Mouse (Mus musculus) embryonic fibroblast, embryonic 13.5 days (primary cell): ENCODE results near the gene Foxp1. TPM values are rescaled to one million over a fixed set of nuclear protein-coding genes. Genes with fewer than 3 reads are reported as not detected.

Source experiments
- H3K27ac ChIP-seq: 2 replicates; pipeline ENCODE4 v1.5.1; 2012; ENCODE audit warnings: low read length, control low read depth, inconsistent platforms; ENCODE audit not compliant: insufficient read depth
- H3K4me1 ChIP-seq: 2 replicates; pipeline ENCODE4 v1.6.1; 2011; ENCODE audit warnings: low read length; ENCODE audit not compliant: control insufficient read depth, insufficient read depth
- H3K4me3 ChIP-seq: 2 replicates; pipeline ENCODE4 v1.5.1; 2011; ENCODE audit warnings: mild to moderate bottlenecking, control low read depth, low read length; ENCODE audit not compliant: insufficient read depth
- CTCF ChIP-seq: IDR thresholded peaks from 2 replicates; pipeline ENCODE4 v1.5.1; 2011; ENCODE audit warnings: mild to moderate bottlenecking, control low read depth, low read length, moderate library complexity, borderline replicate concordance; ENCODE audit not compliant: insufficient read depth
- POLR2A ChIP-seq: IDR thresholded peaks from 2 replicates; pipeline ENCODE4 v1.6.1; 2011; ENCODE audit warnings: low read depth, mild to moderate bottlenecking, control low read depth, low read length, moderate library complexity
- polyA plus RNA-seq: library from polyadenylated mRNA; stranded (reverse); fragments of >200 nt; gene quantifications from 2 replicates; pipeline ENCODE4 v1.2.4, GENCODE M21; 2011; ENCODE audit warnings: low read depth; ENCODE audit not compliant: missing spikeins, insufficient read length

Foxp1 gene
- polyA plus RNA-seq, 1 experiment, result 137 TPM

GRCm38 (mm10) chr6:98959333-98959732, 563.2 kb downstream of the Foxp1 start:
- Histone ChIP-seq H3K4me1 (0 out of 2 replicates have a peak, but pooled peaks cover 2% of the 10 kb centered on the region), H3K4me3 (no peak overlapping the region), H3K27ac (no peak overlapping the region)
- TF ChIP-seq POLR2A (no peak), CTCF (no peak)

GRCm38 (mm10) chr6:98956522-98957169, 565.9 kb downstream of the Foxp1 start:
- H3K4me1 ChIP-seq, result 0 out of 2 replicates have a peak, but pooled peaks cover 2% of the 10 kb centered on the region
- no peak overlapping the region for H3K4me3 ChIP-seq
- peak overlapping the region; percentile 89 for H3K27ac ChIP-seq
- TF ChIP-seq CTCF (no peak), POLR2A (no peak)

GRCm38 (mm10) chr6:98955706-98956105, 566.8 kb downstream of the Foxp1 start:
- peak overlapping the region; percentile 89 for H3K27ac ChIP-seq
- no peak overlapping the region for H3K4me3 ChIP-seq
- H3K4me1 ChIP-seq, result peaks cover 9% of the 10 kb centered on the region
- TF ChIP-seq CTCF (no peak), POLR2A (no peak)

GRCm38 (mm10) chr6:98954439-98954838, 568.1 kb downstream of the Foxp1 start:
- Histone ChIP-seq H3K4me3 (no peak overlapping the region), H3K27ac (no peak overlapping the region), H3K4me1 (peaks cover 14% of the 10 kb centered on the region)
- TF ChIP-seq CTCF (no peak), POLR2A (no peak)

GRCm38 (mm10) chr6:98949703-98950191, 572.8 kb downstream of the Foxp1 start:
- Histone ChIP-seq H3K27ac (peak overlapping the region; percentile 20), H3K4me3 (no peak overlapping the region), H3K4me1 (peaks cover 17% of the 10 kb centered on the region)
- no peak for TF ChIP-seq CTCF
- TF ChIP-seq POLR2A, result no peak

- Histone ChIP-seq H3K4me1 (peaks cover 14% of the 10 kb centered on the region), H3K4me3 (no peak overlapping the region), H3K27ac (peak overlapping the region; percentile 20; the same call in 1 of the 2 replicates)
- TF ChIP-seq CTCF (no peak), POLR2A (no peak)
Observed at GRCm38 (mm10) chr6:98949286-98949685, 573.2 kb downstream of the Foxp1 start.

GRCm38 (mm10) chr6:98948153-98949141, 574.1 kb downstream of the Foxp1 start:
- H3K27ac ChIP-seq, result peak overlapping the region; percentile 20; the same call in 1 of the 2 replicates
- H3K4me1 ChIP-seq, result peaks cover 14% of the 10 kb centered on the region
- no peak overlapping the region for H3K4me3 ChIP-seq
- TF ChIP-seq POLR2A (no peak), CTCF (no peak)

GRCm38 (mm10) chr6:98947486-98948152, 574.9 kb downstream of the Foxp1 start:
- TF ChIP-seq CTCF (no peak), POLR2A (no peak)
- H3K27ac ChIP-seq, result no peak overlapping the region
- no peak overlapping the region for H3K4me3 ChIP-seq
- peaks cover 14% of the 10 kb centered on the region for H3K4me1 ChIP-seq

- TF ChIP-seq CTCF (no peak), POLR2A (no peak)
- H3K4me1 ChIP-seq, result peaks cover 14% of the 10 kb centered on the region
- H3K27ac ChIP-seq, result no peak overlapping the region
- H3K4me3 ChIP-seq, result no peak overlapping the region
Observed at GRCm38 (mm10) chr6:98946731-98947130, 575.8 kb downstream of the Foxp1 start.
